In genomic region chr5:121248766-121249394, GRCm38 (mm10) we compare ENCODE assay signal across 31 mouse cellular contexts. TPM values are rescaled to one million over a fixed set of nuclear protein-coding genes. Genes with fewer than 3 reads are reported as not detected.
DNase-seq lines count a peak whose midpoint lies in the region; ATAC-seq and TF ChIP-seq lines count a peak whose summit lies in the region.
"Had no signal": no experiment of that assay in that cellular context is flagged by ENCODE, and none has a peak within 500 bp of the region (broad histone marks: within the 10 kb centered on the region; RNA-seq: fewer than 3 reads in every experiment).

No protein-coding gene starts in this region.

- no peak overlapping the region for H3K9ac ChIP-seq in CH12.LX (ENCODE audit: insufficient read depth, low read depth)
- H3K9ac ChIP-seq in liver, embryonic 15.5 days: peak overlapping the region; percentile 28
- H3K9ac ChIP-seq: embryonic facial prominence, embryonic 12.5 days; forebrain, embryonic 13.5 days; hindbrain, embryonic 13.5 days; limb, embryonic 15.5 days; neural tube, embryonic 13.5 days; stomach, embryonic 15.5 days had no signal

- intact Hi-C loops in heart, postnatal 25 days (cut with DNase I): no loop called here

- TF ChIP-seq RAD21 in CH12.LX (IDR thresholded peaks at IDR 0.05; ENCODE audit: low read depth, low read length): peak; percentile 18

- H3K27me3 ChIP-seq in heart, embryonic 10.5 days (ENCODE audit: insufficient read depth, poor library complexity, severe bottlenecking): no peaks in the 10 kb centered on the region
- no peaks in the 10 kb centered on the region for H3K27me3 ChIP-seq in CH12.LX (replicated peaks)
- H3K27me3 ChIP-seq in liver, embryonic 15.5 days: no peaks in the 10 kb centered on the region
- H3K27me3 ChIP-seq in midbrain, embryonic 10.5 days (ENCODE audit: low read depth, poor library complexity, severe bottlenecking): no peaks in the 10 kb centered on the region
- H3K27me3 ChIP-seq: embryonic facial prominence, embryonic 12.5 days; forebrain, embryonic 13.5 days; hindbrain, embryonic 13.5 days; limb, embryonic 15.5 days; neural tube, embryonic 13.5 days; stomach, embryonic 15.5 days had no signal

- no peak overlapping the region for H3K4me2 ChIP-seq in CH12.LX (ENCODE audit: insufficient read depth, low read depth, poor library complexity, severe bottlenecking)
- H3K4me2 ChIP-seq in liver, embryonic 15.5 days: peak overlapping the region; percentile 23
- H3K4me2 ChIP-seq: embryonic facial prominence, embryonic 12.5 days; forebrain, embryonic 13.5 days; heart, embryonic 11.5 days; hindbrain, embryonic 13.5 days; limb, embryonic 15.5 days; neural tube, embryonic 13.5 days; stomach, embryonic 15.5 days had no signal

- H3K4me1 ChIP-seq in heart, embryonic 10.5 days: peaks cover 17% of the 10 kb centered on the region
- H3K4me1 ChIP-seq in CH12.LX (ENCODE audit: control insufficient read depth in 1 of 2, insufficient read depth in 2 of 2): peaks cover 0 to 46% of the 10 kb centered on the region in 2 experiments; a peak in 2 of 4 replicates
- peaks cover 89% of the 10 kb centered on the region for H3K4me1 ChIP-seq in liver, embryonic 15.5 days (replicated peaks)
- H3K4me1 ChIP-seq in midbrain, embryonic 10.5 days: no peaks in the 10 kb centered on the region
- H3K4me1 ChIP-seq: embryonic facial prominence, embryonic 12.5 days; limb, embryonic 15.5 days; neural tube, embryonic 13.5 days; stomach, embryonic 15.5 days had no signal

- dilution Hi-C loops in CH12.LX (cut with MboI; ENCODE audit: extremely low pct_ligation_motif_present, extremely low pct_unique_long_range_greater_than_20kb, low sequenced_read_pairs): no loop called here

- H3K9me3 ChIP-seq in heart, embryonic 10.5 days: no peaks in the 10 kb centered on the region
- no peaks in the 10 kb centered on the region for H3K9me3 ChIP-seq in CH12.LX (replicated peaks; ENCODE audit: low read length)
- no peaks in the 10 kb centered on the region for H3K9me3 ChIP-seq in liver, embryonic 15.5 days (replicated peaks)
- no peaks in the 10 kb centered on the region for H3K9me3 ChIP-seq in midbrain, embryonic 10.5 days (replicated peaks)
- H3K9me3 ChIP-seq: embryonic facial prominence, embryonic 12.5 days; forebrain, embryonic 13.5 days; hindbrain, embryonic 13.5 days; limb, embryonic 15.5 days; neural tube, embryonic 13.5 days; stomach, embryonic 15.5 days had no signal

- peak; percentile 69 for DNase-seq in heart, embryonic 10.5 days (ENCODE audit: low spot score)
- no peak for DNase-seq in heart, postnatal 25 days (ENCODE audit: low spot score)
- no peak for DNase-seq in CH12.LX (ENCODE audit: extremely low read depth)
- no peak for DNase-seq in right cerebral cortex, postnatal 14 days
- DNase-seq in midbrain, embryonic 10.5 days (ENCODE audit: low spot score): no peak
- DNase-seq in lung, adult 18-20 months: no peak
- DNase-seq: adrenal gland, postnatal 36 days; cerebellum, adult 11 months; cerebellum, postnatal 14 days; gastrocnemius, postnatal 10 days; heart, postnatal 10 days; kidney, adult 8-10 months; kidney, postnatal 25 days; lung, postnatal 10 days; thymus, adult 18-20 months; thymus, postnatal 36 days had no signal

- WGBS in heart, embryonic 10.5 days: 67% methylated on average over 3 of the region's 3 CpGs
- WGBS in liver, embryonic 15.5 days (ENCODE audit: insufficient replicate concordance): 56% methylated on average over 3 of the region's 3 CpGs
- WGBS in midbrain, embryonic 10.5 days: 87% methylated on average over 3 of the region's 3 CpGs

- TF ChIP-seq POLR2A in CH12.LX (IDR thresholded peaks at IDR 0.05; ENCODE audit: low read depth, low read length): no peak

- TF ChIP-seq CTCF in CH12.LX (conservative IDR thresholded peaks at IDR 0.05 in 1 of 2, IDR thresholded peaks at IDR 0.05 in 1 of 2; ENCODE audit: low read depth in 2 of 2, low read length in 2 of 2): peak in 1 of 2 experiments; percentile 32; a peak in 2 of 4 replicates

- in situ Hi-C loops in CH12.LX (cut with MboI; ENCODE audit: low pct_ligation_motif_present, low pct_unique_long_range_greater_than_20kb, low sequenced_read_pairs): no loop called here

- H3K79me2 ChIP-seq in CH12.LX (replicated peaks; ENCODE audit: control insufficient read depth, extremely low read depth, insufficient read depth, poor library complexity, severe bottlenecking): no peaks in the 10 kb centered on the region; the same call in 1 of the 2 replicates

- ATAC-seq in erythroid progenitor cell, adult 5-6 weeks (replicated peaks; ENCODE audit: low FRiP score, poor library complexity, severe bottlenecking): peak; percentile 41
- ATAC-seq in liver, embryonic 15.5 days (ENCODE audit: insufficient read depth): peak; percentile 27
- ATAC-seq: CD4-positive, CD25-positive, alpha-beta regulatory T cell, adult 4 months; forebrain, embryonic 13.5 days; inflammation-experienced regulatory T-cells, adult 6 months; midbrain, embryonic 16.5 days had no signal

- no peak overlapping the region for H3K4me3 ChIP-seq in heart, embryonic 10.5 days
- no peak overlapping the region for H3K4me3 ChIP-seq in CH12.LX (replicated peaks in 1 of 3; ENCODE audit: low read depth in 2 of 3, low read length in 2 of 3, poor library complexity in 1 of 3)
- H3K4me3 ChIP-seq in liver, embryonic 15.5 days (replicated peaks): no peak overlapping the region; the same call in 1 of the 2 replicates
- H3K4me3 ChIP-seq in midbrain, embryonic 10.5 days: no peak overlapping the region
- H3K4me3 ChIP-seq: embryonic facial prominence, embryonic 12.5 days; erythroblast, embryonic 14.5 days; forebrain, embryonic 13.5 days; hindbrain, embryonic 13.5 days; left cerebral cortex, adult 2 months; limb, embryonic 15.5 days; myocyte; neural tube, embryonic 13.5 days; stomach, embryonic 15.5 days had no signal

- no peak for TF ChIP-seq EP300 in CH12.LX (IDR thresholded peaks at IDR 0.05; ENCODE audit: low read length)

- H3K36me3 ChIP-seq in heart, embryonic 10.5 days: peaks cover 3% of the 10 kb centered on the region
- H3K36me3 ChIP-seq in CH12.LX (replicated peaks in 1 of 2; ENCODE audit: control insufficient read depth in 1 of 2, insufficient read depth in 1 of 2, low read length in 1 of 2): peaks cover under 1 to 8% of the 10 kb centered on the region in 2 experiments
- peaks cover 45% of the 10 kb centered on the region for H3K36me3 ChIP-seq in liver, embryonic 15.5 days (replicated peaks)
- H3K36me3 ChIP-seq in midbrain, embryonic 10.5 days: peaks cover 2% of the 10 kb centered on the region

- no peak overlapping the region for H3K27ac ChIP-seq in heart, embryonic 10.5 days
- no peak overlapping the region for H3K27ac ChIP-seq in CH12.LX (ENCODE audit: insufficient read depth, low read depth)
- peak overlapping the region; percentile 84 for H3K27ac ChIP-seq in liver, embryonic 15.5 days (replicated peaks)
- no peak overlapping the region for H3K27ac ChIP-seq in midbrain, embryonic 10.5 days (replicated peaks)
- H3K27ac ChIP-seq: embryonic facial prominence, embryonic 12.5 days; forebrain, embryonic 13.5 days; hindbrain, embryonic 13.5 days; left cerebral cortex, adult 2 months; limb, embryonic 15.5 days; neural tube, embryonic 13.5 days; stomach, embryonic 15.5 days had no signal

TF ChIP-seq in CH12.LX, 34 proteins besides CTCF, POLR2A, EP300 and RAD21:
- TF ChIP-seq SMC3 (IDR thresholded peaks at IDR 0.05; ENCODE audit: low read depth, low read length): 0 out of 2 replicates have a peak, but pooled peaks have one; percentile 3
- no peak for TF ChIP-seq RCOR1 (conservative IDR thresholded peaks at IDR 0.05; ENCODE audit: low read depth, low read length)

RNA-seq across cellular contexts. Expression of gene Hectd4, which starts 28.9 kb away (rescaled TPM):
- 3.9 and 4.8 TPM in 2 replicates for polyA plus RNA-seq in heart, embryonic 10.5 days (2016; fragmentation: Nextera tagmentation; extraction: Ambion mirVana)
- 10 to 100 TPM; 19.3 to 23.0 TPM for total RNA-seq in heart, postnatal 25 days (2021)
- total RNA-seq in CH12.LX (2012; rRNA removed): 6.8 and 7.8 TPM in 2 replicates
- total RNA-seq in CH12.LX (2014; rRNA removed): 0.89 and 2.1 TPM in 2 replicates
- 4.3 and 6.0 TPM in 2 replicates for polyA plus RNA-seq in CH12.LX (2012; ENCODE audit: insufficient read length, low read depth)
- 214 and 233 TPM in 2 replicates for total RNA-seq in erythroid progenitor cell, adult 5-6 weeks (2015; ENCODE audit: low replicate concordance)
- total RNA-seq in erythroid progenitor cell, adult 5-6 weeks (2017; ENCODE audit: low replicate concordance): 286 and 356 TPM in 2 replicates
- polyA plus RNA-seq in liver, embryonic 15.5 days (2015; fragmentation: Nextera tagmentation; extraction: Ambion mirVana): 10.1 and 12.0 TPM in 2 replicates
- polyA plus RNA-seq in midbrain, embryonic 10.5 days (2016; fragmentation: Nextera tagmentation; extraction: Ambion mirVana): 3.9 and 5.7 TPM in 2 replicates

RNA-seq across cellular contexts. Expression of gene Rpl6, which starts 44.6 kb away (rescaled TPM):
- 463 and 580 TPM in 2 replicates for polyA plus RNA-seq in heart, embryonic 10.5 days (2016; fragmentation: Nextera tagmentation; extraction: Ambion mirVana)
- 100 to 1,000 TPM; 521 to 551 TPM for total RNA-seq in heart, postnatal 25 days (2021)
- total RNA-seq in CH12.LX (2012; rRNA removed): 2,694 and 2,801 TPM in 2 replicates
- 2,433 and 2,576 TPM in 2 replicates for total RNA-seq in CH12.LX (2014; rRNA removed)
- polyA plus RNA-seq in CH12.LX (2012; ENCODE audit: insufficient read length, low read depth): 2,607 and 2,835 TPM in 2 replicates
- 759 and 847 TPM in 2 replicates for total RNA-seq in erythroid progenitor cell, adult 5-6 weeks (2015; ENCODE audit: low replicate concordance)
- total RNA-seq in erythroid progenitor cell, adult 5-6 weeks (2017; ENCODE audit: low replicate concordance): 373 and 474 TPM in 2 replicates
- 294 and 338 TPM in 2 replicates for polyA plus RNA-seq in liver, embryonic 15.5 days (2015; fragmentation: Nextera tagmentation; extraction: Ambion mirVana)
- 565 and 656 TPM in 2 replicates for polyA plus RNA-seq in midbrain, embryonic 10.5 days (2016; fragmentation: Nextera tagmentation; extraction: Ambion mirVana)

RNA-seq across cellular contexts. Expression of gene Ptpn11, which starts 57.7 kb away (rescaled TPM):
- 27.2 and 27.8 TPM in 2 replicates for polyA plus RNA-seq in heart, embryonic 10.5 days (2016; fragmentation: Nextera tagmentation; extraction: Ambion mirVana)
- 100 to 1,000 TPM; 175 to 181 TPM for total RNA-seq in heart, postnatal 25 days (2021)
- total RNA-seq in CH12.LX (2012; rRNA removed) (44.6 and 52.2 TPM in 2 replicates), CH12.LX (2014; rRNA removed) (29.4 and 33.2 TPM in 2 replicates)
- 62.1 and 62.8 TPM in 2 replicates for polyA plus RNA-seq in CH12.LX (2012; ENCODE audit: insufficient read length, low read depth)
- total RNA-seq in erythroid progenitor cell, adult 5-6 weeks (2015; ENCODE audit: low replicate concordance): 19.3 and 20.9 TPM in 2 replicates
- 36.9 and 44.9 TPM in 2 replicates for total RNA-seq in erythroid progenitor cell, adult 5-6 weeks (2017; ENCODE audit: low replicate concordance)
- polyA plus RNA-seq in liver, embryonic 15.5 days (2015; fragmentation: Nextera tagmentation; extraction: Ambion mirVana): 9.1 and 9.2 TPM in 2 replicates
- polyA plus RNA-seq in midbrain, embryonic 10.5 days (2016; fragmentation: Nextera tagmentation; extraction: Ambion mirVana): 23.5 and 23.9 TPM in 2 replicates
